Mouse (Mus musculus): ENCODE measurements at regions not wholly inside any gene's neighbourhood (a gene's known extent, or its start where the extent isn't known, plus 50 kb on each side); places are given as distances from the start of the nearest gene placed in this dataset.

GRCm38 (mm10) chr11:113009376-113009775, 227.4 kb downstream of the Sox9 start:
- WGBS, result 71% methylated on average over 6 of the region's 6 CpGs

GRCm38 (mm10) chr11:113010906-113011305, 228.9 kb downstream of the Sox9 start:
- ATAC-seq (no peak), DNase-seq (ENCODE audit: low spot score) (no peak)
- H3K9ac ChIP-seq (replicated peaks; ENCODE audit: low read depth), result no peak overlapping the region
- no peak overlapping the region for H3K27ac ChIP-seq (ENCODE audit: low read length)
- no peaks in the 10 kb centered on the region for H3K9me3 ChIP-seq (ENCODE audit: low read length)
- no peak for TF ChIP-seq EP300 (IDR thresholded peaks at IDR 0.05)
- TF ChIP-seq CTCF (IDR thresholded peaks at IDR 0.05), result no peak
- no peaks in the 10 kb centered on the region for H3K27me3 ChIP-seq (replicated peaks; ENCODE audit: insufficient read depth, low read length)
- 87% methylated on average over 5 of the region's 5 CpGs for WGBS
- no peaks in the 10 kb centered on the region for H3K4me1 ChIP-seq (ENCODE audit: insufficient read depth, low read depth, low read length)
- H3K36me3 ChIP-seq (ENCODE audit: insufficient read depth, low read length), result no peaks in the 10 kb centered on the region
- H3K4me2 ChIP-seq (replicated peaks; ENCODE audit: low read depth, low read length), result no peak overlapping the region
- no peak overlapping the region for H3K4me3 ChIP-seq (ENCODE audit: low read depth, low read length)

More at GRCm38 (mm10) chr11:113009376-113009775, 227.4 kb downstream of the Sox9 start:
- Histone ChIP-seq H3K9ac (replicated peaks; ENCODE audit: low read depth) (no peak overlapping the region), H3K27ac (ENCODE audit: low read length) (no peak overlapping the region), H3K4me2 (replicated peaks; ENCODE audit: low read depth, low read length) (no peak overlapping the region), H3K4me1 (ENCODE audit: insufficient read depth, low read depth, low read length) (no peaks in the 10 kb centered on the region), H3K4me3 (ENCODE audit: low read depth, low read length) (no peak overlapping the region), H3K36me3 (ENCODE audit: insufficient read depth, low read length) (no peaks in the 10 kb centered on the region), H3K27me3 (replicated peaks; ENCODE audit: insufficient read depth, low read length) (no peaks in the 10 kb centered on the region), H3K9me3 (ENCODE audit: low read length) (no peaks in the 10 kb centered on the region)
- ATAC-seq, result no peak
- no peak for TF ChIP-seq CTCF (IDR thresholded peaks at IDR 0.05)
- TF ChIP-seq EP300 (IDR thresholded peaks at IDR 0.05), result no peak
- DNase-seq (ENCODE audit: low spot score), result no peak

- no peak for ATAC-seq
- no peak overlapping the region for H3K4me2 ChIP-seq (replicated peaks; ENCODE audit: low read depth, low read length)
- WGBS, result 72% methylated on average over 10 of the region's 10 CpGs
- no peaks in the 10 kb centered on the region for H3K9me3 ChIP-seq (ENCODE audit: low read length)
- H3K36me3 ChIP-seq (ENCODE audit: insufficient read depth, low read length), result no peaks in the 10 kb centered on the region
- H3K27ac ChIP-seq (ENCODE audit: low read length), result no peak overlapping the region
- H3K4me1 ChIP-seq (ENCODE audit: insufficient read depth, low read depth, low read length), result no peaks in the 10 kb centered on the region
- no peaks in the 10 kb centered on the region for H3K27me3 ChIP-seq (replicated peaks; ENCODE audit: insufficient read depth, low read length)
- H3K9ac ChIP-seq (replicated peaks; ENCODE audit: low read depth), result no peak overlapping the region
- no peak for TF ChIP-seq CTCF (IDR thresholded peaks at IDR 0.05)
- no peak for TF ChIP-seq EP300 (IDR thresholded peaks at IDR 0.05)
- no peak overlapping the region for H3K4me3 ChIP-seq (ENCODE audit: low read depth, low read length)
- DNase-seq (ENCODE audit: low spot score), result no peak
Measured at GRCm38 (mm10) chr11:113014186-113015010, 232.4 kb downstream of the Sox9 start.

GRCm38 (mm10) chr11:113015686-113016304, 233.8 kb downstream of the Sox9 start:
- Histone ChIP-seq H3K4me3 (ENCODE audit: low read depth, low read length) (no peak overlapping the region), H3K9me3 (ENCODE audit: low read length) (no peaks in the 10 kb centered on the region), H3K4me1 (ENCODE audit: insufficient read depth, low read depth, low read length) (no peaks in the 10 kb centered on the region), H3K36me3 (ENCODE audit: insufficient read depth, low read length) (no peaks in the 10 kb centered on the region), H3K9ac (replicated peaks; ENCODE audit: low read depth) (no peak overlapping the region), H3K27me3 (replicated peaks; ENCODE audit: insufficient read depth, low read length) (no peaks in the 10 kb centered on the region), H3K27ac (ENCODE audit: low read length) (no peak overlapping the region), H3K4me2 (replicated peaks; ENCODE audit: low read depth, low read length) (no peak overlapping the region)
- WGBS, result 45% methylated on average over 11 of the region's 13 CpGs
- DNase-seq (ENCODE audit: low spot score) (peak; percentile 43), ATAC-seq (peak; percentile 67)
- TF ChIP-seq CTCF (IDR thresholded peaks at IDR 0.05), result no peak
- TF ChIP-seq EP300 (IDR thresholded peaks at IDR 0.05), result no peak

- no peaks in the 10 kb centered on the region for H3K27me3 ChIP-seq (replicated peaks; ENCODE audit: insufficient read depth, low read length)
- H3K4me2 ChIP-seq (replicated peaks; ENCODE audit: low read depth, low read length), result no peak overlapping the region
- H3K9ac ChIP-seq (replicated peaks; ENCODE audit: low read depth), result no peak overlapping the region
- 82% methylated on average over 7 of the region's 7 CpGs for WGBS
- H3K27ac ChIP-seq (ENCODE audit: low read length), result no peak overlapping the region
- DNase-seq (ENCODE audit: low spot score), result no peak
- no peaks in the 10 kb centered on the region for H3K9me3 ChIP-seq (ENCODE audit: low read length)
- no peaks in the 10 kb centered on the region for H3K36me3 ChIP-seq (ENCODE audit: insufficient read depth, low read length)
- no peaks in the 10 kb centered on the region for H3K4me1 ChIP-seq (ENCODE audit: insufficient read depth, low read depth, low read length)
- ATAC-seq, result no peak
- no peak for TF ChIP-seq EP300 (IDR thresholded peaks at IDR 0.05)
- no peak for TF ChIP-seq CTCF (IDR thresholded peaks at IDR 0.05)
- no peak overlapping the region for H3K4me3 ChIP-seq (ENCODE audit: low read depth, low read length)
Measured at GRCm38 (mm10) chr11:113016801-113017715, 235.0 kb downstream of the Sox9 start.

- TF ChIP-seq EP300 (IDR thresholded peaks at IDR 0.05) (no peak), CTCF (IDR thresholded peaks at IDR 0.05) (no peak)
- H3K9me3 ChIP-seq (ENCODE audit: low read length), result no peaks in the 10 kb centered on the region
- H3K4me3 ChIP-seq (ENCODE audit: low read depth, low read length), result no peak overlapping the region
- no peaks in the 10 kb centered on the region for H3K4me1 ChIP-seq (ENCODE audit: insufficient read depth, low read depth, low read length)
- ATAC-seq (no peak), DNase-seq (ENCODE audit: low spot score) (no peak)
- H3K27me3 ChIP-seq (replicated peaks; ENCODE audit: insufficient read depth, low read length), result no peaks in the 10 kb centered on the region
- 47% methylated on average over 4 of the region's 4 CpGs for WGBS
- no peaks in the 10 kb centered on the region for H3K36me3 ChIP-seq (ENCODE audit: insufficient read depth, low read length)
- H3K4me2 ChIP-seq (replicated peaks; ENCODE audit: low read depth, low read length), result no peak overlapping the region
- no peak overlapping the region for H3K9ac ChIP-seq (replicated peaks; ENCODE audit: low read depth)
- H3K27ac ChIP-seq (ENCODE audit: low read length), result no peak overlapping the region
Measured at GRCm38 (mm10) chr11:113021533-113021932, 239.5 kb downstream of the Sox9 start.

Measured in lung, postnatal 0 days (tissue).